Mouse (Mus musculus) testis, postnatal 14 days (tissue): ENCODE measurements at regions not wholly inside any gene's neighbourhood (a gene's known extent, or its start where the extent isn't known, plus 50 kb on each side); places are given as distances from the start of the nearest gene placed in this dataset.

Experiments used
- DNase-seq: peaks from one replicate; pipeline ENCODE4 v3.0.0; 2021; ENCODE audit warnings: low spot score

DNA sequence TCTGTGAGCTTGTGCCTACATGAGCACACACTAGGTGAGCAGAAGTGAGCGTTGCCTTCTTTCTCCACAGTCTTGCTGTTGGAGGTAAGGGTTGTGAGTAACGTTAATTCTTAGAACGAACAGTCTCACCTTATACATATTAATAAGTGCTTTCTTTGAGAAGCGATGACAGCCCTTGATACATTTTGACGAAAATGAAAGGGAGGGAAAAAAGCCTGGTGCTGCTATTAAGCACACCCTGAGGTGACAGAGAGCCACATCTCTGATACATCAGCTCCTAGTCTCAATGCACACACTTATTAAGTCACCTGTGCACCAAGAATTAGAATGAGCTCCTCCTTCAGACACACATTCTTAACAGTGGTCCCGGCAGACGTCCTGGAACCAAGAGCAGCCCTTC lies 346.3 kb upstream of the Map3k7 start:
- DNase-seq, result no peak

DNA sequence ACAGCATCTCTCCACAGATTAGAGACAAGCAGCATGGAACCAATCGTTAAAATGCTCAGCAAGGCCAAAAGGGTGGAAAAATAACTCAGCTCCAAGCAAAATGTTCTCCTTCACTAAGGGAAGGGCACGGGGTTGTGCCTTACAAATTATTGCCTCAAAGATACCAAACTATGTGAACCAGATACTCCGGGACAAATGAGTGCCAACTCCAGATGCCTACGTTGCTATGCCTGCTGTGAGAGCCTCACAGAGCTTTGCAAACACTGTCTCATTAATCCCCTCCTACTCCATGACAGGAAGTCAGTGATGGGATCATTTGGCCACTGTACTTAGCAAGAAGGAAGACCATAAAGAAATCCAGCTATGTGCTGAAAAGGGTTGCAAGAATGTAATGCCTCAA lies 345.9 kb upstream of the Map3k7 start:
- DNase-seq, result no peak

DNA sequence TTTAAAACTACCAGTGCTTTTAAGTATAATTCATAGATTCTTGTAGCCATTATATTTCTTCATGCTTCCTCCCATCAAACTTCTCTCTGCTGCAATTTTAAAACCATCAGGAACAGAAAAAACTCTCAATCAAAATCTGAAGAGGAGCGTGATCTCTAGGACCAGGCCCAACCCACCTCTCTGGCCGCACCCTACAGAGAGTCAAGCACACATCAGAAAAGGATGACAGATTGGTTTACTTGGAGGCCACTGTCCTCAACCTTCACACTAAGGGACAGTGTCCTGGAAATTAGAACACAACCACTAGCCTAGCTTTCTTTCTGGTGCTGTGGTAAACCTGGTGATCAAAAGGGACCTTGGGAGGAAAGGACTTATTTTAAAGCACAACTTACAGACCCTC lies 342.7 kb upstream of the Map3k7 start:
- DNase-seq, result no peak

DNA sequence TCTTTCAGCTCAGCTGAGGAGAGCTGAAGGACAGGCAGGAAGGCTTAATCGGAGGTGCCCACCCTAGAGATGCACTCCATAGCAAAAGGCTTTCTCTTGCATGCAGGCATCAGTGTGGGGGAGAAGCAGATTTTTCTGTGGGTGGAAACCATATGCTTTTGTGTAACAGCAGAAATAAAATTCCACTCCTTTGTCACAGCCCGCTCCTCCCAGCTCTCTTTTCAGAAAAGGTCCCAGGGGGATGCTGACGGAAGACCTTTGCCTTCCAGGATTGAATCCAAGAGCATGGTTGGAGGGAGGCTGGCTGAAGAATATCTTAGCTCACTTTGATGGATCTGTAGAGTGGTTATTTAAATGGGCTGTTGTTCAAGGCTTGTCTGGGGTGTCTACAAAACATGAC lies 336.8 kb upstream of the Map3k7 start:
- no peak for DNase-seq

DNA sequence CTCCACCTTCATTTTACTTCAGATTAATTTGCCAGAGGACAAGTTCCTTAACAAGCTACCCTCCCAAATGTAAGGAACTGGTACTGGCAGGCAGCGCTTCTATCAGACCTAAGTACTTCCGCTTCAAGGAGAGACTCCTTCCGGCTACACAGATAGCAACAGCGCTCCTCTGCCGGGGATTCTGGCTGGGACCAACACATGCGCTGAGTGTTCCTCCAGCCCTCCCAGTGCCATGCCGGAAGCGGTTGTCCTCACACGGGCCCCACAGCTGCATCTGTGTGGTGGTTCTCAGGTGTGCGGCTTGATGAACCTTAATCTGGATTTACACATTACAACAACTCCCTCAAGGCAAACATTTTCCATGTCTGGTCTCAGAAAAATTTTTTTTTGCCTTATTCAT lies 336.1 kb upstream of the Map3k7 start:
- peak; percentile 24 for DNase-seq

DNA sequence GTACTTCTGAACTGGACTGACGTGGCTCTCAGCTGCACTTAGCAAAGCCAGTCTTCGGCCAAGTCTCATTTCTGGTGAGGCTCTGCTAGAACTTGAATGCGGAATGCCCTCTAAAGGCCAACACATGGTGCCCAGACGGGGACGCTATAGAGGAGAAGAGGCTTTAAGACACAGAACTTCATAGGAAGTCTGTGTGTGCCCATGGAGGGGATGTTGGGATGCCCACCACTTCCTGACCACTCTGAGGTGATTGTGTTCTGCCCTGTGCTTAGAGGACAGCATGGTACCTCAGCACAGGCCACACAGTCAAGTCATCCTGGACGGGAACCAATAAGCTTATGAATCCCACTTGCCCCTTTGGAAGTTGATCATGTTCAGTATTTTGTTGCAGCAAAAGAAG lies 325.3 kb upstream of the Map3k7 start:
- DNase-seq, result no peak

DNA sequence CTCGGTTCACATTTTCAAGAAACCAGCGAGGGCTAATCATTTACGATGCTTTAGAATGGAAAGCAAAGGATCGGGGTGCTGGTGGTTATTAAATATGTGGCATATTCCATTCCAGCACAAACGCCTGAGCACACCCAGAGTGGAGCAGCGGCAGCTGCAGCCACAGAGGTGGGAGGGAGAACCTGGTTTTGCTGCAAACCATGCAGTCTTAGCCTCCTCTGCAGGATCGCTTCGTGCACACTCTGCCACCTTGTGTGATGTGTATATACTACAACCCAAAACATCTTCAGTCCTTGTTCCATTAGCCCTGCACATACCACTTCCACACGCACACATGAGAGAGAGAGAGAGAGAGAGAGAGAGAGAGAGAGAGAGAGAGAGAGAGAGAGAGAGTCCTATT lies 321.7 kb upstream of the Map3k7 start:
- DNase-seq, result peak; percentile 10

DNA sequence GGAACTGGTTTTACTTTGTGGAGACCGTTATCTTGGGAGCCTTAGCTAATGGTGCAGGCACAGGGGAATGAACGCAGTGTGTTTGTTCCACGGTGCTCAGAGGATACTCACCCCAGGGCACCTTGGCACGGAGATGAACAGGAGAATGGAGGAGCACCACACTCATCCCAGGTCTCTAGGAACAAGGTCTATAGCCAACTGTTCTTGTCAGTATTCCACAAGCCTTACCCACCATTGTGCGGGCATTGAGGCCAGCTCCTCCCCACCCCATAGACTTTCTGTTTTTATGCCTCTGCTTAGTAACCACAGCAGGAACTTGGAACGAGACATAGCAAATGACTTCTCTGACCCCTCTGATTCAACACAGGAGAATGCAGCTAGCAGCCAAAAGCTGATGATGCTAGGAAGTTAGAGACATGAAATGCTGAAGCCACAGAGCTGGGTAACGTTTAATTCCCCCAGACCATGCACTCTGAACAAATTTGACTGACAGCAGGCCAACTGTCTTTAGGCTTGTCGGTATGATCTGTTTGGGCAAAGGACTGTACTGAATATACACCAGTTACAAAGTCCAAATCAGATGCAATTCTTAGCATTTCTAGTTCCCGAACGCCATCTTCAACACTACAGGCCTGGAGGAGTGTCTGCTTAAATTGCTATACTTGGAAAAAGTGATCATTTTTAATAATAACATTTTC lies 321.2 kb upstream of the Map3k7 start:
- DNase-seq, result no peak

DNA sequence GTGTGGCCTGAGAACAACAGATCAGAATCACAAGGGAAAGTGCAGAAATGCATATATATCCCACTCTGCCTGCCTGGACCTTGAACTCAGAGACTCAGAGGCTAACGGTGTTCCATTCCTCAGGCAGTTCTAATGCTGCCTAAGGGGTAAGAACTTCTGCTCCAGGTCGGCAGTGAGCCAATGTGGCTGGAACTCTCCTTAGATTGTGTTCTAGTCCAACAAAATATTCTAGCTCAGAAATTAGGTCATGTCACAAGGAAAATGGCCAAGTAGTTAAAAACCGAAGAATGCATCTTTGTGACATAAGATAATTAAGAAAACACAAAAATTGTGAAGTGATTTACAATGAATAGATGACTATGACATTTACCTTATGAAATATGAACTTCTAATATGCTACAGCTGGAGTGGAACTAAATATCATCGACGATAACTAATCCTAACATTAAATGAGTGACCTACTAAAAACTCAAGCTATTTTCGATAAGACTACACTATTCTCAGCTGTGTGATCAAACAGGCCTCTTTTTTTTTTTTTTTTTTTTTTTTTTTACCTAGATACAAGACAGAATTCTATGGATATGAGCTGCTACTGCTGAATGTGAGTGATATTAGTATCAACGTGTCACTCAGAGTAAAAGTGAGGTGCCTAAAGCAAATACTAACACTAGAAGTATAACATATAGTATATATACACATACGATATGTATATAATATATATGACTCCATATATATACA lies 315.1 kb upstream of the Map3k7 start:
- no peak for DNase-seq

DNA sequence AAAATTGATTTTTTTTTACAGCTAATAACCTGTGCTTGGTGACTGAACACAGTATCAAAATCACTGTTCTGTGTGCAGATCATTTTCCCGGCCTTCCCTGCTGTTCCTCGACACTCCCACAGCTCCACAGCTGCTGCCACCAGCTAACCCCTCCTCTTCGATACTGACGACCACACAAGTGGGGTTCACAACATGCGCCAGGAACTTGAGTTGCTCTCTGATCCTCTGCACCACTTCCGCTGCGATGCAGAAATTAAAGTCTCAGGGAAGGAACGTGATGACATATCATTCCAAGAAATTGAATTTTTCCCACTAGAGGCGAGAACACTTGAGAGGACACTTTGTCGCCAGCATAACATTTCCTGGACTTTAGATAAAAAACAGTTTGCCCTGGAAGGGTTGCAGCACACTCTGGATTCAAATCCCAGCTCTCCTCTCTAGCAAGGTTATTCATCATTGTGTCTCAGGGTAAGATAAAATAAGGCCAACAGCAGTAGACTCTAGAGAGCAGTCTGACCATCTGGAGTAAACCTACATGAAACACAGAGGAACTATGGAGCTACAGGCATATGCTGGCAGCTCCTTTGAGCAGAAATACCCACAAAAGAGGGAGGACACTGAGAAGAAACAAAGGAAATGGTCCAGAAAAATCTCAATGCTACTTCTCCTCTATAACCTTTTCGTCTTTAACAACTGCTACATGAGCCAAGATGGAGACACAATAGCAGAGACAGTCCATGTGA lies 308.4 kb upstream of the Map3k7 start:
- DNase-seq, result peak; percentile 11

DNA sequence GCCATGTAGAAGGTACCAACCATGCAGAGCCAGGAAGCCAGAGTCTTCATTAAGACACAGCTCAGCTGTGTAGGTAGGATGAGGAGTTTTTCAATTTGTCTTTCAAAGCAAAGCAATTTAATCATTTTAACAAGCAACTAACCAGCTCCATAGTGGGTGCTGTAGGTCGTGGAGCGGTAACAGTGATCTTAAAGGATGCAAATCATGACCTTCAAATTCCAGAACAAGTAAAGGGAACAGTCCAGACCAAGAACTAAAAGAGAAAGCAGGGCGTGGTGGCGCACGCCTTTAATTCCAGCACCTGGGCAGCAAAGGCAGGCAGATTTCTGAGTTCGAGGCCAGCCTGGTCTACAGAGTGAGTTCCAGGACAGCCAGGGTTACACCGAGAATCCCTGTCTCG lies 307.8 kb upstream of the Map3k7 start:
- no peak for DNase-seq

DNA sequence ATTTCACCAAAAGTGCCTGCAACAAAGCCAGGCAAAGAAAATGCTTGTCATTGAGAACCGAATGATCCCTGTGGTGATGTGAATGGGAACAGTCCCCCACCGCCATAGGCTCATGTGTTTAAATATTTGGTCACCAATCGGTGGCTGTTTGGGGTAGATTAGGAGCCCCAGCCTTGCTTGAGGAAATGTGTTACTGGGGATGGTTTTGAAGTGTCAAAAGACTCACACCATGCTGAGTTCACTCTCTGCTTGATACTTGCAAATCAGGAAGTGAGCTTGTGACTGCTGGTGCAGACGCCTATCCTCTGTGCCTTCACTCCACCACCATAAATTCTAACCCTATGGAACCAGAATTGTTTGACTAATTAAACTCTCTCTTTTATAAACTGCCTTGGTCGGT lies 305.1 kb upstream of the Map3k7 start:
- no peak for DNase-seq

DNA sequence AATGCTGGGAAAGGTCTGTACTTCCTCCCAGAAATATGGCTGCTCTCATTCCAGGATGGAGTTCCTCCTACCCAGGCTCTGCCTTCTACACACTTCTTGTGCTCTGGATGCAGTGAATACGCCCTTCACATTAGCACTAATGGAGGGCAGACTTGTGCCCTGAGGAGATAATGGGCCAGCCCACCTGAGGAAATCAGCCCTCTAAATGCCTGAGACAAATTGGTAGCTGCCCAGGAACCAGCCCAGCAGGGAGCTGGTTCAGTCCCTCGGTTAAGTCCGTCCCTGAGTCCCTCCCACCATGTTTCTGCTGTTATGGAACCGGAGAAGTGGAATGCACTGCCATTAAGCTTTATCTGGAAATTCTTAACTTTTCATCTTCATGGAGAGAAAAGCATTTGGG lies 303.0 kb upstream of the Map3k7 start:
- no peak for DNase-seq

DNA sequence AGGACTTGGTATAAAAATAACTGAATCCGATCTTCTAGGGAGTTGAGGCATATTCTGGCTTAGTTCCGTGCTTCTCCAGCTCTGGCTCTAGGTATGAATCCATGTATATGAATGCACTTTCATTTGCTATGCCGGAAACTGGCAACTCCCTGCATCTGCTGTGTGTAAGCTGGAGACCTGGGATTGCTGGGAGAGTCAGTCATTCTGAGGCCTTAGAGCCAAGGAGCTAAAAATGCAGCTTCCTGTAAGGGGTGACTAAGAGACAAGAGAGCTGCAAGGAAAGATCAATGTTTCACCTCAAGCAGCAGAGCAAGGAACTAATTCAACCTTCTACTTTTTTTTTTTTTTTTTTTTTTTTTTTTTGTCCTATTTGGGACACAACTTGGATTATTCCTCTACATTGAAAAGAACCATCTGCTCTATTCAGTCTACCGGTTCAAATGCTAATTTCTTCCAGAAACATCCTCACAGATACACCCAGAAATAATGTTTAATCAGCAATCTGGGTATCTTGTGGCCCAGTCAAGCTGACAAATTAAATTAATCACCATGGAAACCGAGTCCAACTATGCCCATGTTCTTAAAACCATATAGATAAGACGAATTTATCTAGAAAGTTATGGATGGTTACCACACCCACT lies 292.2 kb upstream of the Map3k7 start:
- DNase-seq, result no peak

DNA sequence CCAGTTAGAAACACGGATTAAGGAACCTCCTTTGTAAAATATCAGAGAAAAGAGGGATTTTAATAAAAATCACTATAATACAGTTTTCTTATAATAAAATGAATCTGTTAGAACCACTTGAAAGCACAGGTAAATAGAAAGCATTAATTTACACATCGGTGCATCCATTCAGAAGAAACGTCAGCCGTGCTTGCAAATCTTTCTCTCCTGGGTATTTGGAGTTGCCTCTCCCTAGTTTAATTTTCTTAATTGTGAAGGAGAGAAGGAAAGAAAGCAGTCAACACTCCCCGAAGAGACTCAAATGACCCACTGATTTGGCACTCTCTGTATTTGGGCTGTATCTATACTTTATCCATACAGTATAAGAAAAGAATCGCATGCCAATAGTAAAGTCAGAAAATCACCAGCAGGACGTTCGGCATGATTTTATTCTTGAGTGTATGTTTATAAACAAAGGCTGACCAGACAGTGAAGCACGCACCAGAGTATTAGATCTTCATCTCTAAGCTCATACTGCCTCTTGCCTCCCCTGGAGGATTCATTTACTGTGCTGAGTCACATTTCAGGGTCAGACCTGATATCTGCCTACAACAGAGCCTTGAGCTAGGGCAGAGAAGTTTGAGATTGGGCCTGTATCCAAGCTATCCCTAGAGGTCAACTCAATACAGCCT lies 291.6 kb upstream of the Map3k7 start:
- DNase-seq, result no peak

DNA sequence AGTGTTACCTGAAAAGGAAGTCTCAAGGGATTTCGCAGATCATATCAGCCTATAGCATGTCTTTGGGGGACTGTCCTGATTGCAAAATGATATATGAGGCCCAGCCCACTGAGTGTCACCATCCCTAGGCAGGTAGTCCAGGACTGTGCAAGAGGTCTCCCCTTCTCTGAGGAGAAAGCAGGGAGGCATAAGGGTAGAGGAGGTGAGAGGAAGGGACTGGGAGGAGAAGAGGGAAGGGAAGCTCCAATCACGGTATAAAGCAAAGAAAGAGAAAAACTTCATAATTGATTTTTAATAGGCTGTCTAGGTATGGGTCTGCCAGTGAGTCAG lies 291.1 kb upstream of the Map3k7 start:
- DNase-seq, result no peak

DNA sequence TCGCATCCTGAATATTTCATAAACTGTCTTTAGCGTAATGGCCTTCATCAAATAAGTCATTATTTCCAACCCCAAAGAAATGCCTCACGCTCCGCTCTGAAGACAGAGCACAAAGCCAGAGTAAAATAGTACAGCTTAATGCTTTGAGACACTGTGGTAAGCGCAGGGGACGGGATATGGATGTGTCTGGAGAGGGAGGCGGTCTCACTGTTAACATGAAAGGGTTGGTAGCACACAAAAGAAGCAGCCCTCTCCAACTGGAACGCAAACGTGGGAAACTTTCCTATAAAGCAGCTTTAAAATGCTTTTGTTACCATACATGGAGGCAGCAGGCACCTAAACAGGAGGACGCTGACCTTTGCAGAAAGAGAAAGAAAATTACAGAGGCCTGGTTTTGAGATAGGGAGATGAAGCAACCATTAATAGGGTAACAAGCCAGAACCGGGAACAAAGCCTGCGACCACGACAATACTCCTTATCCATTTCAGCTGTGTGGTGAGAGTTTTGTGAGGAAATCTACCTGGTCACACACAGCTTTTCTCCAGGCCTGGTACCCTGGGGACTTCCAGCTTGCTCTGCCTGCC lies 284.8 kb upstream of the Map3k7 start:
- DNase-seq, result no peak

DNA sequence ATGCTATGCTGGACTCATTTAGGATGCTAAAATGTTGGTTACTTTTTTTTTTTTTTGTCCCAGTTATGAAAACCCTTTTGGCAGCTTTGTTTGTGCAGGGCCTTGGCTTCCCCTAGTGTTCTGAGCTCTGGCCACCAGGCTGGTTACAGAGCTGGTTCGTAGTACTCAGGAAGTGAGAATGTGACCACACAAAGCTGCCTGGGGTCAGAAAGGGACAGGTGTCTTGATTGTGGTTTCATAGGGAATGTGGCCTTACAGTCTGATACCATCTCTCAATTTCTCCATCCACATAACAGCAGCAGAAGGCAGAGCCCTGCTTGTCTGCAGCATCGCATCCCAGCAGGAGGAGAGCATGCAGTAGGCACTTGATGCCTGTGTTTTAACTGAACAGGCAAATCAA lies 282.9 kb upstream of the Map3k7 start:
- no peak for DNase-seq

DNA sequence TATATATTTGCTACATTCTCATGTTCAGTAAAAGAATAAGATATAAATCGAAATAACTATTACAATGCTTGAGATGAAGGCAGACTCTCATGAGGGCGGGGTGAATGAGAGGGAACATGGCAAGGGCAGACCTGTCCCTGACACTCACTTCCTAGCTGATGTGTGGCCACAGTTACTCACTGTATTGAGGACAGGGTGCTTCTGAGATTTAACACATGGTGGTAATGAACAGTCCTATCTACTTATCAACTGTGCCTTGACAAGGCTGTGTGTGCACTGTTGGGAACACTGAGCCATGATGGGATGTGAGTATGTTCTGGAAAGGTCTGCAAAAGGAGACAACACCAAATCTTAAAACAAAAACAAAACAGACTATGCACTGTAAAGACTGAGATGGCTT lies 274.8 kb upstream of the Map3k7 start:
- no peak for DNase-seq

DNA sequence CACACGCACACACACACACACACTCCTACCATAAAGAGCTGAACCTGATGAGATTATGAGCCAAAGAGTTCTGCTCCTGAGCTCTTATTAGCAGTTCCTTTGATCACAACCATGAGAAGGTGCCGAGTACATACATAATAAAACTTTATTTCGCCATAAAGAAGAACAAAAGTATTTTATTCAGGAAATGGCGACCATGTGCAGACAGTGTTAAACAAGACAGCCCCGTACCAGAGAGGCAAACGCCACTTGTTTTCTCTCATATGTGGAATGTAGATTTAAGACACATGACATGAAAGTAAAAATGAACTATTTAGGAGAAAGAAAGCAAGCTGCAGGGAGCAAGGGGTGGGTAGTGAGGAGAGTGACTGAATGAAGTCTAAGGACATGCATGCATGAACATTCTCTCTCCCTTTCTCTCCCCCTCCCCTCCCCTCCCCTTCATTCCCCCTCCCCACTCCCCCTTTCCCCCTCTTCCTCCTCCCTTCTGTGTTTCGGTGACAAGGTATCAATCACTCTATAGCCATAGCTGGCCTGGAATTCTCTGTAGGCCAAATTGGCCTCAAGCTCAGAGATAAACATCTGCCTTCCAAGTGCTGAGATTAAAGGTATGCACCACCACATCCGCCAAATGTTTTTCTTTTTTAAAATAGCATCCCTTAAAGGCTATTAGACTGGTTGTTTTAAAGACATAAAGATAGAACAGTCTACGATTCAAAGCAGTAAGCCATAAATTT lies 266.0 kb upstream of the Map3k7 start:
- no peak for DNase-seq

DNA sequence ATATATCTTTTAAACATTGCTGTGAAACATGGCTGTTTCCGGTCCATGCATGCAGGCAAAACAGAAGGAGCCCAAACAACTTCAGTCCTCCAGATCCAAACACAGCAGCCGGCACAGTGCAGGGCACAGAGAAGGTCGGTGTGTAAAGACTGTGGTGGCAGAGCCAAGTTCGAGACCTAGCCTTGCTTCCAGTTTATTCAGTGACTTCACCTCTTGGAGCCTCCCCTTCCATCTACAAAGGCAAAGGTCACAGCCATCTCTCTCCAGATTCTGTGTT lies 265.5 kb upstream of the Map3k7 start:
- DNase-seq, result no peak

DNA sequence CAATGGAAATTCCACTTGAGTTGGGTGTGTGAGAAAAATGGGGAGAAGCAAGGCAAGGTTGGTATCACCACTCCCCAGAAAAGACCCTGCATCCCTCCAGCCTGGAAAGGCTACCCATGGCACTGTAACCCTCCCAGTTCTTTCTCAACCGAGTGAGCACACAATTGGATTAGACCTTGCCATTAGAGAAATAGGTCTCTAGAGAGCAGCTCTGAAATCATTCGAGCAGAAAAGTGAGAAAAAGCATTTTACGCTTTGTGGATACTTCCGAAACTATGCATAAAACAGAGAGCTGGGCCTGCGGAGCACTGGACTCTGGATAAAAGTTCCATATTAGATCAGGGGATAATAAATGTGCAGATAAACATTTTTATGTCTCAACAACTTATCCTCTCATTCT lies 264.6 kb upstream of the Map3k7 start:
- DNase-seq, result no peak
